Mouse (Mus musculus): ENCODE data around the gene 1700021F05Rik.

1700021F05Rik gene

GRCm38 (mm10) chr10:43540442-43541152 is at the start of gene 1700021F05Rik:
1700021F05Rik (minus strand) TSS chr10:43540994.
- peak; percentile 94 for DNase-seq

- peak; percentile 26 for DNase-seq
Measured at GRCm38 (mm10) chr10:43588470-43589177, 47.8 kb upstream of the 1700021F05Rik start.

GRCm38 (mm10) chr10:43584538-43584937 is 43.7 kb upstream of the 1700021F05Rik start:
- DNase-seq = no peak

- no peak for DNase-seq
Measured at GRCm38 (mm10) chr10:43581260-43581659, 40.5 kb upstream of the 1700021F05Rik start.

GRCm38 (mm10) chr10:43580649-43581078 is 39.9 kb upstream of the 1700021F05Rik start:
- DNase-seq = peak; percentile 36

GRCm38 (mm10) chr10:43579381-43580261 is 38.8 kb upstream of the 1700021F05Rik start:
- peak; percentile 36 for DNase-seq

- DNase-seq = peak; percentile 79
Measured at GRCm38 (mm10) chr10:43578754-43579380, 38.1 kb upstream of the 1700021F05Rik start.

- peak; percentile 52 for DNase-seq
Measured at GRCm38 (mm10) chr10:43578366-43578753, 37.6 kb upstream of the 1700021F05Rik start.

GRCm38 (mm10) chr10:43577997-43578331 is 37.2 kb upstream of the 1700021F05Rik start, which contains the start of gene Cd24a:
Cd24a (plus strand) TSS chr10:43578284.
- no peak for DNase-seq

- peak; percentile 25 for DNase-seq
Measured at GRCm38 (mm10) chr10:43577299-43577996, 36.7 kb upstream of the 1700021F05Rik start.

GRCm38 (mm10) chr10:43574956-43575355 is 34.2 kb upstream of the 1700021F05Rik start:
- peak; percentile 66 for DNase-seq

GRCm38 (mm10) chr10:43574352-43574751 is 33.6 kb upstream of the 1700021F05Rik start:
- no peak for DNase-seq

- DNase-seq = no peak
Measured at GRCm38 (mm10) chr10:43561311-43561710, 20.5 kb upstream of the 1700021F05Rik start.

GRCm38 (mm10) chr10:43560765-43561164 is 20.0 kb upstream of the 1700021F05Rik start:
- DNase-seq = no peak

GRCm38 (mm10) chr10:43559313-43559712 is 18.5 kb upstream of the 1700021F05Rik start:
- no peak for DNase-seq

- DNase-seq = no peak
Measured at GRCm38 (mm10) chr10:43557630-43558165, 16.9 kb upstream of the 1700021F05Rik start.

- DNase-seq = no peak
Measured at GRCm38 (mm10) chr10:43551388-43551787, 10.6 kb upstream of the 1700021F05Rik start.

GRCm38 (mm10) chr10:43550923-43551322 is 10.1 kb upstream of the 1700021F05Rik start:
- DNase-seq = no peak

- no peak for DNase-seq
Measured at GRCm38 (mm10) chr10:43549411-43549810, 8.6 kb upstream of the 1700021F05Rik start.

GRCm38 (mm10) chr10:43541153-43541544 is 355 bp upstream of the 1700021F05Rik start:
- DNase-seq = no peak

GRCm38 (mm10) chr10:43539746-43540310 is 966 bp downstream of the 1700021F05Rik start:
- DNase-seq = no peak

All from kidney, adult 11 months (tissue).